Mouse (Mus musculus): Measurements from ENCODE around the gene Lrmda.

GRCm38 (mm10) chr14:22807726-22808594, 788.4 kb downstream of the Lrmda start:
- TF ChIP-seq POLR2A (IDR thresholded peaks at IDR 0.05; ENCODE audit: control insufficient read depth, extremely low read depth, insufficient read depth, low read length, poor library complexity) (no peak), CTCF (IDR thresholded peaks at IDR 0.05; ENCODE audit: borderline replicate concordance, control insufficient read depth, extremely low read depth, insufficient read depth, low read length, poor library complexity) (no peak)
